Mouse (Mus musculus): ENCODE results near the gene Utp14b. TPM values are rescaled to one million over a fixed set of nuclear protein-coding genes. Genes with fewer than 3 reads are reported as not detected.

The Utp14b gene
- polyA plus RNA-seq, 1 experiment = 3.1 TPM

GRCm38 (mm10) chr1:78686872-78687271 lies 29.0 kb downstream of the Utp14b start:
- TF ChIP-seq POLR2A (IDR thresholded peaks at IDR 0.05; ENCODE audit: control insufficient read depth, low read depth, low read length) = no peak
- TF ChIP-seq CTCF (IDR thresholded peaks at IDR 0.05; ENCODE audit: control insufficient read depth, insufficient read depth, insufficient replicate concordance, low read depth, low read length) = no peak; the same call in 1 of the 2 replicates
- H3K36me3 ChIP-seq (ENCODE audit: control insufficient read depth, insufficient read depth, low read length) = peaks cover 2% of the 10 kb centered on the region; the same call in 1 of the 2 replicates

GRCm38 (mm10) chr1:78688149-78688548 lies 30.3 kb downstream of the Utp14b start:
- H3K36me3 ChIP-seq (ENCODE audit: control insufficient read depth, insufficient read depth, low read length) = peaks cover 2% of the 10 kb centered on the region
- H3K27me3 ChIP-seq (ENCODE audit: control insufficient read depth, insufficient read depth, low read length) = no peaks in the 10 kb centered on the region
- TF ChIP-seq CTCF (IDR thresholded peaks at IDR 0.05; ENCODE audit: control insufficient read depth, insufficient read depth, insufficient replicate concordance, low read depth, low read length) = no peak
- no peak for TF ChIP-seq POLR2A (IDR thresholded peaks at IDR 0.05; ENCODE audit: control insufficient read depth, low read depth, low read length)
- H3K4me3 ChIP-seq (ENCODE audit: control insufficient read depth, low read depth, low read length) = no peak overlapping the region
- no peak overlapping the region for H3K27ac ChIP-seq (ENCODE audit: control insufficient read depth, insufficient read depth, low read depth, low read length)
- no peaks in the 10 kb centered on the region for H3K4me1 ChIP-seq (ENCODE audit: control insufficient read depth, insufficient read depth, low read length)

More at GRCm38 (mm10) chr1:78686872-78687271, 29.0 kb downstream of the Utp14b start:
- Histone ChIP-seq H3K27me3 (ENCODE audit: control insufficient read depth, insufficient read depth, low read length) (no peaks in the 10 kb centered on the region), H3K4me3 (ENCODE audit: control insufficient read depth, low read depth, low read length) (no peak overlapping the region), H3K27ac (ENCODE audit: control insufficient read depth, insufficient read depth, low read depth, low read length) (no peak overlapping the region), H3K4me1 (ENCODE audit: control insufficient read depth, insufficient read depth, low read length) (no peaks in the 10 kb centered on the region)

- H3K27ac ChIP-seq (ENCODE audit: control insufficient read depth, insufficient read depth, low read depth, low read length) = no peak overlapping the region
- H3K36me3 ChIP-seq (ENCODE audit: control insufficient read depth, insufficient read depth, low read length) = peaks cover 2% of the 10 kb centered on the region
- no peaks in the 10 kb centered on the region for H3K4me1 ChIP-seq (ENCODE audit: control insufficient read depth, insufficient read depth, low read length)
- no peak for TF ChIP-seq CTCF (IDR thresholded peaks at IDR 0.05; ENCODE audit: control insufficient read depth, insufficient read depth, insufficient replicate concordance, low read depth, low read length)
- no peaks in the 10 kb centered on the region for H3K27me3 ChIP-seq (ENCODE audit: control insufficient read depth, insufficient read depth, low read length)
- no peak overlapping the region for H3K4me3 ChIP-seq (ENCODE audit: control insufficient read depth, low read depth, low read length)
These were observed 36.8 kb downstream of the Utp14b start for GRCm38 (mm10) chr1:78694503-78695258.

- no peak overlapping the region for H3K4me3 ChIP-seq (ENCODE audit: control insufficient read depth, low read depth, low read length)
- no peak overlapping the region for H3K27ac ChIP-seq (ENCODE audit: control insufficient read depth, insufficient read depth, low read depth, low read length)
- H3K27me3 ChIP-seq (ENCODE audit: control insufficient read depth, insufficient read depth, low read length) = no peaks in the 10 kb centered on the region
- no peaks in the 10 kb centered on the region for H3K4me1 ChIP-seq (ENCODE audit: control insufficient read depth, insufficient read depth, low read length)
- TF ChIP-seq POLR2A (IDR thresholded peaks at IDR 0.05; ENCODE audit: control insufficient read depth, low read depth, low read length) (no peak), CTCF (IDR thresholded peaks at IDR 0.05; ENCODE audit: control insufficient read depth, insufficient read depth, insufficient replicate concordance, low read depth, low read length) (no peak)
- no peaks in the 10 kb centered on the region; the same call in 1 of the 2 replicates for H3K36me3 ChIP-seq (ENCODE audit: control insufficient read depth, insufficient read depth, low read length)
These were observed 38.5 kb downstream of the Utp14b start for GRCm38 (mm10) chr1:78696305-78696704.

- no peak overlapping the region for H3K27ac ChIP-seq (ENCODE audit: control insufficient read depth, insufficient read depth, low read depth, low read length)
- TF ChIP-seq POLR2A (IDR thresholded peaks at IDR 0.05; ENCODE audit: control insufficient read depth, low read depth, low read length) = no peak
- no peak for TF ChIP-seq CTCF (IDR thresholded peaks at IDR 0.05; ENCODE audit: control insufficient read depth, insufficient read depth, insufficient replicate concordance, low read depth, low read length)
- H3K4me1 ChIP-seq (ENCODE audit: control insufficient read depth, insufficient read depth, low read length) = no peaks in the 10 kb centered on the region
- no peak overlapping the region for H3K4me3 ChIP-seq (ENCODE audit: control insufficient read depth, low read depth, low read length)
- H3K36me3 ChIP-seq (ENCODE audit: control insufficient read depth, insufficient read depth, low read length) = no peaks in the 10 kb centered on the region; the same call in 1 of the 2 replicates
- H3K27me3 ChIP-seq (ENCODE audit: control insufficient read depth, insufficient read depth, low read length) = no peaks in the 10 kb centered on the region
These were observed 39.1 kb downstream of the Utp14b start for GRCm38 (mm10) chr1:78696903-78697302.

- TF ChIP-seq CTCF (IDR thresholded peaks at IDR 0.05; ENCODE audit: control insufficient read depth, insufficient read depth, insufficient replicate concordance, low read depth, low read length) = no peak
- no peak for TF ChIP-seq POLR2A (IDR thresholded peaks at IDR 0.05; ENCODE audit: control insufficient read depth, low read depth, low read length)
- Histone ChIP-seq H3K27ac (ENCODE audit: control insufficient read depth, insufficient read depth, low read depth, low read length) (no peak overlapping the region), H3K36me3 (ENCODE audit: control insufficient read depth, insufficient read depth, low read length) (no peaks in the 10 kb centered on the region), H3K27me3 (ENCODE audit: control insufficient read depth, insufficient read depth, low read length) (no peaks in the 10 kb centered on the region), H3K4me1 (ENCODE audit: control insufficient read depth, insufficient read depth, low read length) (no peaks in the 10 kb centered on the region), H3K4me3 (ENCODE audit: control insufficient read depth, low read depth, low read length) (no peak overlapping the region)
These were observed 40.3 kb downstream of the Utp14b start for GRCm38 (mm10) chr1:78698138-78698537.

GRCm38 (mm10) chr1:78701740-78702139 lies 43.9 kb downstream of the Utp14b start:
- Histone ChIP-seq H3K27me3 (ENCODE audit: control insufficient read depth, insufficient read depth, low read length) (no peaks in the 10 kb centered on the region), H3K27ac (ENCODE audit: control insufficient read depth, insufficient read depth, low read depth, low read length) (no peak overlapping the region), H3K36me3 (ENCODE audit: control insufficient read depth, insufficient read depth, low read length) (no peaks in the 10 kb centered on the region), H3K4me1 (ENCODE audit: control insufficient read depth, insufficient read depth, low read length) (no peaks in the 10 kb centered on the region), H3K4me3 (ENCODE audit: control insufficient read depth, low read depth, low read length) (no peak overlapping the region)
- TF ChIP-seq CTCF (IDR thresholded peaks at IDR 0.05; ENCODE audit: control insufficient read depth, insufficient read depth, insufficient replicate concordance, low read depth, low read length) (no peak), POLR2A (IDR thresholded peaks at IDR 0.05; ENCODE audit: control insufficient read depth, low read depth, low read length) (no peak)
